Mouse (Mus musculus) hindbrain, postnatal 0 days (tissue): ENCODE data around the gene Parp9. TPM values are rescaled to one million over a fixed set of nuclear protein-coding genes. Genes with fewer than 3 reads are reported as not detected.

Experiments used
- ATAC-seq: fragments of 200-750 bp; cut with Nextera tagmentation; 2 replicates; pipeline ENCODE4 v1.8.0; 2017; ENCODE audit warnings: mild to moderate bottlenecking, moderate TSS enrichment, moderate library complexity
- DNase-seq: peaks from one replicate; pipeline ENCODE4 v3.0.0-alpha.2; 2015; ENCODE audit warnings: low spot score
- H3K27ac ChIP-seq: fragments of 300-500 bp; sonication (generic); 2 replicates; pipeline ENCODE4 v1.5.1; 2014; ENCODE audit warnings: mild to moderate bottlenecking
- H3K27me3 ChIP-seq: fragments of 300-500 bp; sonication (generic); 2 replicates; pipeline ENCODE4 v1.6.1; 2014; ENCODE audit warnings: low read length, mixed read lengths; ENCODE audit not compliant: insufficient read depth
- H3K36me3 ChIP-seq: fragments of 300-500 bp; sonication (generic); 2 replicates; pipeline ENCODE4 v1.6.1; 2014; ENCODE audit warnings: low read length, mixed read lengths; ENCODE audit not compliant: insufficient read depth
- H3K4me1 ChIP-seq: fragments of 300-500 bp; sonication (generic); 2 replicates; pipeline ENCODE4 v1.6.1; 2014; ENCODE audit warnings: antibody characterized with exemption, low read length, mixed read lengths; ENCODE audit not compliant: insufficient read depth
- H3K4me2 ChIP-seq: fragments of 300-500 bp; sonication (generic); 2 replicates; pipeline ENCODE4 v1.6.1; 2014; ENCODE audit warnings: low read depth, mild to moderate bottlenecking, low read length, moderate library complexity, mixed read lengths
- H3K4me3 ChIP-seq: fragments of 300-500 bp; sonication (generic); 2 replicates; pipeline ENCODE4 v1.5.1; 2014; ENCODE audit warnings: low read length
- H3K9ac ChIP-seq: fragments of 300-500 bp; sonication (generic); replicated peaks from 2 replicates; pipeline ENCODE4 v1.6.1; 2014; ENCODE audit warnings: mild to moderate bottlenecking, low read length, moderate library complexity, mixed read lengths
- H3K9me3 ChIP-seq: fragments of 300-500 bp; sonication (generic); 2 replicates; pipeline ENCODE4 v1.6.1; 2016; ENCODE audit warnings: low read length, mixed read lengths
- CTCF ChIP-seq: IDR thresholded peaks from 2 replicates; pipeline ENCODE4 v1.5.1; 2016; ENCODE audit warnings: antibody characterized with exemption, control low read depth, low read depth
- WGBS: fragments of 180-500 bp; shearing (Covaris S2); extraction: QIAGEN DNeasy Blood & Tissue Kit; methylation state at CpG from one replicate; pipeline ENCODE4 v1.1.7; 2014; 5-methylcytosine and 5-hydroxymethylcytosine counted together
- polyA plus RNA-seq: library from polyadenylated mRNA; unstranded; fragments of >200 nt; fragmentation: Nextera tagmentation; extraction: Ambion mirVana; gene quantifications from 2 replicates; pipeline ENCODE4 v1.2.1, GENCODE M21; 2015
- total RNA-seq: library from RNA; depleted of rRNA; stranded (reverse); fragments of >200 nt; gene quantifications from 2 replicates; pipeline ENCODE4 v1.2.3, GENCODE M21; 2014

Parp9 gene
- total and polyA plus RNA-seq, 2 experiments from 2014 or later, result 2.5 to 3.6 TPM

GRCm38 (mm10) chr16:35911449-35911848 is 26.8 kb upstream of the Parp9 start:
- no peaks in the 10 kb centered on the region for H3K4me1 ChIP-seq
- H3K9ac ChIP-seq, result no peak overlapping the region
- WGBS, result 63% methylated on average over 3 of the region's 3 CpGs
- H3K4me3 ChIP-seq, result no peak overlapping the region
- H3K9me3 ChIP-seq, result no peaks in the 10 kb centered on the region
- no peak for TF ChIP-seq CTCF
- H3K27me3 ChIP-seq, result no peaks in the 10 kb centered on the region
- no peaks in the 10 kb centered on the region for H3K36me3 ChIP-seq
- ATAC-seq, result no peak
- H3K4me2 ChIP-seq, result no peak overlapping the region
- DNase-seq, result no peak
- no peak overlapping the region for H3K27ac ChIP-seq

- 67% methylated on average over 1 of the region's 1 CpGs for WGBS
- Histone ChIP-seq H3K36me3 (no peaks in the 10 kb centered on the region), H3K4me3 (no peak overlapping the region), H3K9ac (no peak overlapping the region), H3K4me2 (no peak overlapping the region), H3K27ac (no peak overlapping the region), H3K27me3 (no peaks in the 10 kb centered on the region), H3K9me3 (no peaks in the 10 kb centered on the region), H3K4me1 (no peaks in the 10 kb centered on the region)
- no peak for ATAC-seq
- DNase-seq, result peak; percentile 20
- peak; percentile 44 for TF ChIP-seq CTCF
These were observed 24.7 kb upstream of the Parp9 start for GRCm38 (mm10) chr16:35913526-35913925.

GRCm38 (mm10) chr16:35914301-35914700 is 24.0 kb upstream of the Parp9 start:
- Histone ChIP-seq H3K9me3 (no peaks in the 10 kb centered on the region), H3K4me1 (no peaks in the 10 kb centered on the region), H3K27me3 (no peaks in the 10 kb centered on the region), H3K4me2 (no peak overlapping the region), H3K9ac (no peak overlapping the region), H3K27ac (no peak overlapping the region), H3K36me3 (no peaks in the 10 kb centered on the region), H3K4me3 (no peak overlapping the region)
- DNase-seq, result no peak
- WGBS, result 68% methylated on average over 5 of the region's 5 CpGs
- TF ChIP-seq CTCF, result no peak
- no peak for ATAC-seq

- no peaks in the 10 kb centered on the region for H3K36me3 ChIP-seq
- no peaks in the 10 kb centered on the region for H3K4me1 ChIP-seq
- TF ChIP-seq CTCF, result no peak
- no peak overlapping the region for H3K4me2 ChIP-seq
- H3K27me3 ChIP-seq, result no peaks in the 10 kb centered on the region
- ATAC-seq (no peak), DNase-seq (no peak)
- H3K27ac ChIP-seq, result no peak overlapping the region
- H3K9me3 ChIP-seq, result no peaks in the 10 kb centered on the region
- WGBS, result 84% methylated on average over 6 of the region's 6 CpGs
- no peak overlapping the region for H3K9ac ChIP-seq
- no peak overlapping the region for H3K4me3 ChIP-seq
These were observed 19.3 kb upstream of the Parp9 start for GRCm38 (mm10) chr16:35918721-35919543.

GRCm38 (mm10) chr16:35921676-35922235 is 16.5 kb upstream of the Parp9 start:
- no peaks in the 10 kb centered on the region for H3K36me3 ChIP-seq
- H3K4me1 ChIP-seq, result no peaks in the 10 kb centered on the region
- WGBS, result 95% methylated on average over 2 of the region's 2 CpGs
- no peak for TF ChIP-seq CTCF
- H3K27ac ChIP-seq, result no peak overlapping the region
- H3K9ac ChIP-seq, result no peak overlapping the region
- no peak overlapping the region for H3K4me2 ChIP-seq
- no peaks in the 10 kb centered on the region for H3K27me3 ChIP-seq
- DNase-seq (no peak), ATAC-seq (no peak)
- H3K9me3 ChIP-seq, result no peaks in the 10 kb centered on the region
- no peak overlapping the region for H3K4me3 ChIP-seq

GRCm38 (mm10) chr16:35922301-35922895 is 15.9 kb upstream of the Parp9 start:
- Histone ChIP-seq H3K4me3 (no peak overlapping the region), H3K36me3 (no peaks in the 10 kb centered on the region), H3K9me3 (no peaks in the 10 kb centered on the region), H3K4me2 (no peak overlapping the region), H3K4me1 (no peaks in the 10 kb centered on the region), H3K27ac (no peak overlapping the region), H3K27me3 (no peaks in the 10 kb centered on the region), H3K9ac (no peak overlapping the region)
- ATAC-seq, result no peak
- no peak for DNase-seq
- 80% methylated on average over 3 of the region's 3 CpGs for WGBS
- TF ChIP-seq CTCF, result no peak
